Mouse (Mus musculus): Measurements from ENCODE around the gene Unc5c. TPM values are rescaled to one million over a fixed set of nuclear protein-coding genes. Genes with fewer than 3 reads are reported as not detected.

Unc5c gene
- polyA plus RNA-seq, 1 experiment from 2014 or later: 6.9 TPM

DNA sequence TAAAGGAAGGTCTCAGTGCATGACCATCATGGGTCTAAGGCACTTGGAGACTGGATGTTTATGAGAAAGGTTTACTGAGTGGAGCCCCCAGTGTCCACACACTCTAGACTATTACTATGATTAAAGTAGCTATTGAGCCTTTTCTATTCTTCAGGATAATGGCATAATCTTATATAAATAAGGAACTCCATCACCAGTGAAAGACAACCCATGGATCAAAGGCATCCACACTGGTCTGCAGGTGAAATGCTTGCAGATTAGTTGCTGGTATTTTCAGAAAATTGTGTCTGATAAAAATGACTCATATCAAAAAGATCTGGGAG, 116.8 kb downstream of the Unc5c start:
- Histone ChIP-seq H3K4me1 (no peaks in the 10 kb centered on the region), H3K27me3 (peaks cover 13% of the 10 kb centered on the region; the same call in 1 of the 2 replicates), H3K9me3 (no peaks in the 10 kb centered on the region), H3K4me3 (no peak overlapping the region), H3K36me3 (no peaks in the 10 kb centered on the region), H3K4me2 (replicated peaks) (no peak overlapping the region), H3K9ac (replicated peaks) (no peak overlapping the region), H3K27ac (replicated peaks) (no peak overlapping the region)
- ATAC-seq (replicated peaks): no peak

DNA sequence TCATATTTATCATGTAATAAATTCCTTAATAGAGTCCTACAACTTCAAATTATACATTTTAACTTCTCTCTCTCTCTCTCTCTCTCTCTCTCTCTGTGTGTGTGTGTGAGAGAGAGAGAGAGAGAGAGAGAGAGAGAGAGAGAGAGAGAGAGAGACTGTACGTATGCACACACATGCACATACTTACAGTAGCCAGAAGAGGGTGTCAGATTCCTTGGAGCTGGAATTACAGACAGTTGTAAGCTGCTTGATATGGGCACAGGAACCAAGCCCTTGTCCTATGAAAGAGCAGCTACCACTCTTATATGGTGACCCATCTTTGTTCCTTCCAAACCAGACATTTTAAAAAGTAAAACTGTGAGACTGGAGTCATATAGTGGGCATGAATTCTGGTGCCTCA, 118.2 kb downstream of the Unc5c start:
- 94% methylated on average over 1 of the region's 1 CpGs for WGBS
- no peak overlapping the region for H3K4me2 ChIP-seq (replicated peaks)
- no peak overlapping the region for H3K4me3 ChIP-seq
- H3K36me3 ChIP-seq: no peaks in the 10 kb centered on the region
- no peak for ATAC-seq (replicated peaks)
- no peaks in the 10 kb centered on the region for H3K9me3 ChIP-seq
- H3K9ac ChIP-seq (replicated peaks): no peak overlapping the region
- no peaks in the 10 kb centered on the region for H3K4me1 ChIP-seq
- H3K27me3 ChIP-seq: peaks cover 16% of the 10 kb centered on the region
- no peak overlapping the region for H3K27ac ChIP-seq (replicated peaks)

DNA sequence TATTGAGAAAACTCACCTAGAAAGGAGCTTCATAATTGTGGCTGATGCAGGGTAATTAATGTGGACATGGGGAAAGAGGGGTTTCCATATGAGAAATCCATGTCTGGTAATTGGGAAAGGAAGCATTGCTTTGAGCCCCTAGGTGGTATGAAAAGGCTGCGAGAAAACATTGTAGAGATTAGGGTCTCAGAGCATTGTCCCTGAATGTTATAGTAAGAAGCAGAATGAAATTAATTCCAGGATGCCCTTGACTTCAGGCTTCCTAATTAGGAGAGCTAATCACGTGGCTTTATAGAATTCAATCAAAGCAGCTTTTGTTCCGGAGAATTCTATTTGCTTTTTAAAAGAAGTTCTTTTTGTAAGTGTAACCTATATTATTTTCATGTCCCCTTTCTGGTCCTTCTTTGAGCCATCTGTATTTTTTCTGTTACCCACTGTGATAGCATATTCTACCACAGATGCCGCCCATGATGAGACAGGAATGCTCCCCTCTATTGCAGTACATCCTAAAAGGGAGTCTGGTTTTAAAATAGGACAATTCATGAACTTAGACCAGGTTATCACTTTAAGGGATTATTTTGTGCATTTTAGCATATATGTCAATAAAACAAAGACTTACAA, 124.5 kb downstream of the Unc5c start:
- no peak overlapping the region for H3K27ac ChIP-seq (replicated peaks)
- no peak overlapping the region for H3K4me3 ChIP-seq
- no peak for ATAC-seq (replicated peaks)
- no peaks in the 10 kb centered on the region for H3K9me3 ChIP-seq
- WGBS: 9% methylated on average over 4 of the region's 4 CpGs
- H3K9ac ChIP-seq (replicated peaks): no peak overlapping the region
- no peaks in the 10 kb centered on the region for H3K36me3 ChIP-seq
- 0 out of 2 replicates have a peak, but pooled peaks cover 8% of the 10 kb centered on the region for H3K4me1 ChIP-seq
- peaks cover 37% of the 10 kb centered on the region for H3K27me3 ChIP-seq
- H3K4me2 ChIP-seq (replicated peaks): no peak overlapping the region

DNA sequence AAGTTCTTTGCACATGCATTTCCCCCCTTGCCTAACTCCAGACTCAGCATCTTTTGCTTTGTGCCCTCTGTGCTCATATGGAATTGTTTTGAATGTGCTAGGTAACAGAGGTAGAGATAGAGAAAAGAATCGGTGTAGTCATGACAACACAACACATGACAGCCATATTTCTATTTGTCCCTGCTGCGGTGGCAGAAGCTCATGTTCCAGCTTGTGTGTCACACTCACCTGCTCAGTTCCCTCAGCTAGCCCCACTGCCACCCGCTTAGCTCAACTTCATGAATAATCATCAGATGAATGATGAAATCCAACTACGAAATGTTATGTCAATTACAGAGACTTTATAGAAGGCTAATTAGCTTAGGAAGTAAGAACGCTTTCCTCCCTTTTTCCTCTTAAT, 128.2 kb downstream of the Unc5c start:
- H3K27me3 ChIP-seq: peaks cover 21% of the 10 kb centered on the region
- 34% methylated on average over 5 of the region's 5 CpGs for WGBS
- 0 out of 2 replicates have a peak, but pooled peaks have one; percentile 16 for ATAC-seq (replicated peaks)

DNA sequence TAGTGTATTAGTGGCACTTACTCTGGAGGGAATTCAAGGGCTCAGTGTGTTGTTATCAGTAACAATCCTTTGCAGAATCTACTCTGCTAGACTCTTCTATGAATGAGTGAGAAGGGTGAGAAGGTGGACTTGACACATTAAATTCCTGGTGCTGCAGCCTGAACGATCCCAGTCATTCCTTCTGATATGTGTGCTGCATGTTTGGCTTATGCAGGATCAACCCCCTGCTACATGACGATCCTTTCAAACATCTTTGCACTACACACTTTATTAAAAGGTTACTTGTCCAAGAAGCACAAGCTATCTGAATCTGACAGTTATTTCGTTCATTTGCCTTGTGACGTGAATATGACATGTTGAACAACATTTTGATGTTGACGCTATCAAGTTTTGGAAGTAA, 129.1 kb downstream of the Unc5c start:
- Histone ChIP-seq H3K4me1 (0 out of 2 replicates have a peak, but pooled peaks cover 8% of the 10 kb centered on the region), H3K27ac (replicated peaks) (no peak overlapping the region), H3K9ac (replicated peaks) (no peak overlapping the region), H3K4me2 (replicated peaks) (no peak overlapping the region), H3K4me3 (no peak overlapping the region), H3K9me3 (no peaks in the 10 kb centered on the region), H3K27me3 (peaks cover 21% of the 10 kb centered on the region), H3K36me3 (no peaks in the 10 kb centered on the region)
- no peak for ATAC-seq (replicated peaks)
- 80% methylated on average over 5 of the region's 5 CpGs for WGBS

More for the DNA sequence above, 128.2 kb downstream of the Unc5c start:
- Histone ChIP-seq H3K27ac (replicated peaks) (no peak overlapping the region), H3K9me3 (no peaks in the 10 kb centered on the region), H3K9ac (replicated peaks) (no peak overlapping the region), H3K4me2 (replicated peaks) (no peak overlapping the region), H3K4me3 (no peak overlapping the region), H3K4me1 (0 out of 2 replicates have a peak, but pooled peaks cover 8% of the 10 kb centered on the region), H3K36me3 (no peaks in the 10 kb centered on the region)

DNA sequence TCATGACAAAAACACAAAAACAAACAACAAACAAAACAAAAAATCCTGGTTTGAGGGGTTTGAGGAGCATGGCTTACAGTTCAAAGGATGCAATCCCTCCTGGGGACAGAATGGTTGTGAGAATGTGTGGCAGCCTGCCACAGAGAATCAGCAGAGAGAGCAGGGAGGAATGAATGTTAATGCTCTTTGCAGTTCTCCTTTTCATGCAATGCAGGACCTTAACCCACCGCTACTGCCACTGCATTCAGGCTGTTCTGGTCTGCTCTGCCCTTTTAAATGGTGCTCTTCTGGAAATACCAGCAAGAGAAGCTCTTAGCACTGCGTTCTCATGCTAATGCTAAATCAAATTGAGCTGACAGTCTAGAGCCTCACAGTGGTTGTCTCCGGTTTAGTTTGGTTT, 130.1 kb downstream of the Unc5c start:
- Histone ChIP-seq H3K27ac (replicated peaks) (no peak overlapping the region), H3K4me2 (replicated peaks) (no peak overlapping the region), H3K9ac (replicated peaks) (no peak overlapping the region), H3K4me1 (peaks cover 11% of the 10 kb centered on the region; the same call in 1 of the 2 replicates), H3K36me3 (no peaks in the 10 kb centered on the region), H3K9me3 (no peaks in the 10 kb centered on the region), H3K27me3 (peaks cover 14% of the 10 kb centered on the region), H3K4me3 (no peak overlapping the region)
- WGBS: 17% methylated on average over 3 of the region's 3 CpGs
- no peak for ATAC-seq (replicated peaks)

DNA sequence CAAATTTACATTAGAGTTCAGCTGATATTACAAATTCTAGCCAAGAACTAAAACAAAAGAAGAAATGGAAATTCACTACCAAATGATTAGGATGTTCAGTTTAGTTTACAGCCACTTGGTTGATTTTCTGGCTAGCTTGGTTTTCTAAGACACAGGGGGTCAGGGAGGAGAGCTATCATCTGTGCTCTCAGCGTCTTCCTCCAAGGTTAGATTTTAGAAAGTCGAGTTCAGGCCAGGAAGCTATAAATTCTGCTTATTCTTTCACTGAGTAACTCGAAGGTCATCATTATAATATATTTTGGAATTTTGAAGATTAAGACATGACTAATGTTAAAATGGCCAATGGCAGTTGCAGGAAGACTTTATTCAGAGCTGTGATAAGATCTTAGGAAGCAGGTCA, 131.4 kb downstream of the Unc5c start:
- H3K36me3 ChIP-seq: no peaks in the 10 kb centered on the region
- 83% methylated on average over 3 of the region's 3 CpGs for WGBS
- no peak overlapping the region for H3K27ac ChIP-seq (replicated peaks)
- H3K27me3 ChIP-seq: peaks cover 7% of the 10 kb centered on the region; the same call in 1 of the 2 replicates
- no peak overlapping the region for H3K4me2 ChIP-seq (replicated peaks)
- ATAC-seq (replicated peaks): no peak
- peaks cover 17% of the 10 kb centered on the region; the same call in 1 of the 2 replicates for H3K4me1 ChIP-seq
- H3K9me3 ChIP-seq: no peaks in the 10 kb centered on the region
- H3K9ac ChIP-seq (replicated peaks): no peak overlapping the region
- no peak overlapping the region for H3K4me3 ChIP-seq

DNA sequence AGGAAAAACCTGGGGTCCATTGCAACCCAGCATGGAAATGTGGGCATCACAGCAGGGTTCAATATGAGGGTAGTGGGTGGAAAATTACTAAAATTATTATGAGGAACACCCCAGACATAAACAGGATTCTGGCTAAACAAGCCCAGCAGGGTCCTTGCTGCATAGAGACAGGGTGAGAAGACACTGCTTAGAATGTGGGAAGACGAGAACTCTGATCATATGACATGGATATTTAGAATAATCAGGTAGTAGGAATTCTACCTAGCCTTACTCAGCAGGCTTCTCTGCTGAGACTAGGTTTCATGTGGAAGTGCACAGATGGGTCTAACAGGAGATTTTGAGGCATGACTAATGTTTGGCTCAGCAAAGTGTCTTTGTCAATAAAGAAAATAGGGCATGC, 131.9 kb downstream of the Unc5c start:
- no peak for ATAC-seq (replicated peaks)
- Histone ChIP-seq H3K9me3 (no peaks in the 10 kb centered on the region), H3K27me3 (peaks cover 7% of the 10 kb centered on the region; the same call in 1 of the 2 replicates), H3K9ac (replicated peaks) (no peak overlapping the region), H3K4me3 (no peak overlapping the region), H3K36me3 (no peaks in the 10 kb centered on the region), H3K27ac (replicated peaks) (no peak overlapping the region), H3K4me2 (replicated peaks) (no peak overlapping the region), H3K4me1 (peaks cover 17% of the 10 kb centered on the region; the same call in 1 of the 2 replicates)
- WGBS: 85% methylated on average over 1 of the region's 1 CpGs

DNA sequence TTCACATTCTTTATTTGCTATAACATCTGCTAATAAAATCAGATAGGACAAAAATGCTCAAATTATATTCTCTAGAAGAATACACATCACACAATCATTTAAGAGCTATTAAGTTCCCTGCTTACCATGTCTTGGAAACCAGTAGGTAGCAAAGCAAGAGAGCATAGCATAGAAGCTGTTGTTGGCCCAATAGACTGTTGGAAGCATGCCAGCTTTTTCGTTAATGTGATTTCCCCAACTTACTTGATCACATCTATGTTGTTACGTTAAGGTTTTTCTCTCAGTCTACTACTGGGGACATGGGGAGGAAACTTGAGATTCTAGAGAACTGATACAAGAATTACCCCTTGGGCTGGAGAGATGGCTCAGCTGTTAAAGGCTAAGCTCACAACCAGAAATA, 133.0 kb downstream of the Unc5c start:
- Histone ChIP-seq H3K4me2 (replicated peaks) (no peak overlapping the region), H3K4me3 (no peak overlapping the region), H3K9ac (replicated peaks) (no peak overlapping the region), H3K4me1 (peaks cover 17% of the 10 kb centered on the region; the same call in 1 of the 2 replicates), H3K36me3 (no peaks in the 10 kb centered on the region), H3K9me3 (no peaks in the 10 kb centered on the region), H3K27me3 (peaks cover 7% of the 10 kb centered on the region; the same call in 1 of the 2 replicates), H3K27ac (replicated peaks) (no peak overlapping the region)
- ATAC-seq (replicated peaks): no peak
- 40% methylated on average over 2 of the region's 2 CpGs for WGBS

DNA sequence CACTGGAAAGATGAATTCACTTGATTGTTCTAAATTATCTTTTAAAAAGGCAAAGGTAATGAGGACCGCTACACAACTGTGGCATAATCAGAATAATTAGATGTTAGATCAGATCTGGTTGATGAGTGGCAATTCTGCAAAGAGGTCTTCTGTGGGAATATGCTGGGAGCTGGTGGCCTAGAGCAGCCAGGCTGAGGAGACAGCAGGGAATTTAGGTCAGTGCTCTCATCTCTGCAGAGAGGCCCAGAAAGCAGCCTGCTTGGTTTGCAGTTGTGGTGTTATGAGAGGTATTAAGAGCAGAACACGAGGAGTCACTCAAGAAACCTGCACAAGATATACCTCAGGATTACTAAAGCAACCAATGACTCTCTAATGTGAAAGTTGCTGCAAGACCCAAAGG, 133.9 kb downstream of the Unc5c start:
- no peak for ATAC-seq (replicated peaks)
- H3K4me2 ChIP-seq (replicated peaks): no peak overlapping the region
- H3K27ac ChIP-seq (replicated peaks): no peak overlapping the region
- H3K9ac ChIP-seq (replicated peaks): no peak overlapping the region
- WGBS: 70% methylated on average over 2 of the region's 2 CpGs
- 0 out of 2 replicates have a peak, but pooled peaks cover 4% of the 10 kb centered on the region for H3K27me3 ChIP-seq
- H3K4me1 ChIP-seq: peaks cover 11% of the 10 kb centered on the region; the same call in 1 of the 2 replicates
- no peak overlapping the region for H3K4me3 ChIP-seq
- H3K36me3 ChIP-seq: no peaks in the 10 kb centered on the region
- H3K9me3 ChIP-seq: no peaks in the 10 kb centered on the region

DNA sequence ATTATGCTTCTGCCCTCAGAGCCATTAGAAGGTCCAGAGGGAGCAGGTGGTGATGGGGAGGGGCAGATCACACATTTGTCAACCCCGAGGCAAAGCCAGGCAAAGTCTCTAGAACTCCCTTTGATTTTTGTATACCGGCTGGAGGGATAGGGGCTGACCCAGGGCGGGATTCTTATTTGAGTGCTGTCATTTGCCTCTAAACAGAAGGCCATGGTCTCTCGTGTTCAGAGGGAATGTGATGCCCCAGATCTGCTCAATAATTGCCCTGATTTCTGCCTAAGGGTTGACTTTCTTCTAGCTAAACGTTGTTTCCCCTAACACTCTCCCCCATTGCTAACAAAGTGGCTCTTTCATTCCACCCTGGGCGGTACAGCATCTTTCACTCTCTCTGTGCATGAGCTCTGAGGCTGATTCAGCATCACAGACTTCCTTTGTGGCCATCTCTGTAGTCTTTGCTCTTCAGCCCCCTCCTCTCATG, 136.1 kb downstream of the Unc5c start:
- WGBS: 10% methylated on average over 6 of the region's 6 CpGs
- no peak overlapping the region for H3K9ac ChIP-seq (replicated peaks)
- H3K27me3 ChIP-seq: no peaks in the 10 kb centered on the region
- H3K4me1 ChIP-seq: peaks cover 9% of the 10 kb centered on the region; the same call in 1 of the 2 replicates
- H3K4me2 ChIP-seq (replicated peaks): no peak overlapping the region
- no peaks in the 10 kb centered on the region for H3K9me3 ChIP-seq
- no peaks in the 10 kb centered on the region for H3K36me3 ChIP-seq
- ATAC-seq (replicated peaks): peak; percentile 69; the same call in 1 of the 2 replicates
- H3K4me3 ChIP-seq: no peak overlapping the region
- no peak overlapping the region for H3K27ac ChIP-seq (replicated peaks)

DNA sequence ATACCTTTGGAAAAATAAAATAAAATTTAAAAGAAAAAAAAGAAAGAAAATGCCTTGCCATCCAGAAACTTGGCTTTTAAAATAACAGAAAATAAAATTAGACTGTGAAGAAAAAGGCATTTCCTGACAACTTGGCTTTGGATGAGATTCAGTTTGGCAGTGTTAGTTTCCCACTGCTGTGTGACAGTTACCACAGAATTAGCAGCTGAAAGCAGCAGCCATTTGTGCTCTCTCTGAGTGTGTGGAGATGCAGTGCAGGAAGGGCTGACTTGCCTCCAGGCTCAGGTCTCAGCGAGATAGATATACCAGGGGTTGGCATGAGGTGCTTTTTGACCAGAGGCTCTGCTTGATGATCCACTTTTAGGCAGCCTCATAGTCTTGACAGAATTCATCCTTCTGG, 151.7 kb downstream of the Unc5c start:
- no peak overlapping the region for H3K9ac ChIP-seq (replicated peaks)

DNA sequence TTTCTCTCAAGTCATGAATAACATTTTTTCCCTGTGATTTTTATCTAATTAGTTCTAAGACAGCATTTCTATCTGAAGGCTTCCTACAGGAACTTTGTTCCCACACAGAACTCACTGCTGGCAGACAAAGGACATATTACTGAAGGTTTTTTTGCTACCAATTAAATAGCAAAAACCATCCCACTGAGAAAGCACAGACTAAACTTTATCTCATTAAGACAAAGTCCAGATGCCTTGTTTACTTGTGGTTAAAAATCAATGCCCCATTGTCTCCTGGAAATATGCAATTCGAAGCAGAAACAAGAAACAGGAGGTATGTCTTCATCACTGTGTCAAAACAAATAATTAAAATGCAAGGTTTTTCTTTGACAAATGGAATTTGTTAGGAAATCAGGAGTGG, 153.7 kb downstream of the Unc5c start:
- no peaks in the 10 kb centered on the region for H3K27me3 ChIP-seq
- H3K4me3 ChIP-seq: no peak overlapping the region
- WGBS: 10% methylated on average over 1 of the region's 1 CpGs
- no peaks in the 10 kb centered on the region for H3K4me1 ChIP-seq
- H3K36me3 ChIP-seq: no peaks in the 10 kb centered on the region
- no peak overlapping the region for H3K9ac ChIP-seq (replicated peaks)
- no peak for ATAC-seq (replicated peaks)
- no peak overlapping the region for H3K4me2 ChIP-seq (replicated peaks)
- no peak overlapping the region for H3K27ac ChIP-seq (replicated peaks)
- no peaks in the 10 kb centered on the region for H3K9me3 ChIP-seq

More for the DNA sequence above, 151.7 kb downstream of the Unc5c start:
- WGBS: 82% methylated on average over 1 of the region's 1 CpGs
- no peaks in the 10 kb centered on the region for H3K4me1 ChIP-seq
- ATAC-seq (replicated peaks): no peak
- H3K4me3 ChIP-seq: no peak overlapping the region
- no peaks in the 10 kb centered on the region for H3K36me3 ChIP-seq
- no peak overlapping the region for H3K4me2 ChIP-seq (replicated peaks)
- no peaks in the 10 kb centered on the region for H3K27me3 ChIP-seq
- no peaks in the 10 kb centered on the region for H3K9me3 ChIP-seq
- no peak overlapping the region for H3K27ac ChIP-seq (replicated peaks)
